Mouse (Mus musculus): Measurements from ENCODE around the gene Nxt2.
"Not testable (repeated sequence)": the region's sequence is repeated elsewhere in the genome, so short reads cannot be mapped to it uniquely, and the experiment has no call there.

Nxt2 gene

DNA sequence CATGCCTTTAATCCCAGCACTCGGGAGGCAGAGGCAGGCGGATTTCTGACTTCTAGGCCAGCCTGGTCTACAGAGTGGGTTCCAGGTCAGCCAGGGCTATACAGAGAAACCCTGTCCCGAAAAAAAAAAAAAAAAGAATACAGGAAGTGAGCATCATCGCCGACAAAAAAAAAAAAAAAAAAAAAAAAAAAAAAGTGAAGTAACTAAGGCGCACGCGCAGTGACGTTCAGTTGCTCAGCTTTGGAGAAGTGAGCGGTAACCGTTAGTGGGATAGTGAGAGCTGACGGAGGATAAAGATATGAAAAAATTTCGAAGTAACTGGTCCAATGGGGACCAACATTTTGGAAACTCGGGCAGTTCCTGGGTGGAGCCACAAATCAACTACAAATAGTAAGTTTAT lies at the start of gene Nxt2:
Gene Nxt2, plus strand, starts transcription at position 229 of the 400 bp plus-strand sequence.
- DNase-seq (ENCODE audit: low spot score): no peak

DNA sequence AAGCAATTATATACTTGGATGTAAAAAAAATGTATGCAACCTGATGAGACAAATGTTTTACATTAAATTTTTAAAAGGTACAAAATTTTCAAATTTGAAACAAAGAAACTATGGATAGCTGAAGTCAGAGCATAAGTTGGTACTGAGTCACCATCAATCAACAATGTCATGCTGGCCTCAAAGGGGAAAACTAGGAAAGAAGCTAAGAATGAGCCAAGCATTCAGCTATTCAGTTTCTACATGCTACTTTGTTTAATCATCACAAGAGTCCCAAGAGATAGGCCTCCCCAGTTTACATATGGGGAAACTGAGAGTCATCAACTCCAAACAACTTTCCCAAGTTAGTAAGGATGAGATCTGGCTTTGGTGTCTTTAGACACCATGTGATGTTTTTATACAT lies 49.6 kb upstream of the Nxt2 start:
- DNase-seq (ENCODE audit: low spot score): no peak

DNA sequence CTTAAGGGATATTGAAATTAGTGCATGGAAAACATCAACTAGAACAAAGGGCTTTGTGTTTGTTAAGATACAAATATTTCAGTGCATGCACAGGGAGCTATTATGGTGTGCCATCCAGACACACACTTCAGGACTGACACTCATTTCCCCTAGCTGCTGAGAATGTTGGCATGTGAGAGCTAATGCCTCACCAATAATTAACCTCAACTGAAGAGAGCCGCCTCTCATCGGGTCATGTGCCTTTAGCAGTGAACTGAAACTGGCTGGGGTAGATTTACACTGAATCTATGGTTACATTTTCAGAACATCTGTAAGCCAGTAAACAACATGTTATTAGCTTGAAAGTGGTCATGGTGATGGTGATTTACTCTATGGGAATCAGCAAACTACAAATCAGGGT lies 44.5 kb upstream of the Nxt2 start:
- DNase-seq (ENCODE audit: low spot score): no peak

DNA sequence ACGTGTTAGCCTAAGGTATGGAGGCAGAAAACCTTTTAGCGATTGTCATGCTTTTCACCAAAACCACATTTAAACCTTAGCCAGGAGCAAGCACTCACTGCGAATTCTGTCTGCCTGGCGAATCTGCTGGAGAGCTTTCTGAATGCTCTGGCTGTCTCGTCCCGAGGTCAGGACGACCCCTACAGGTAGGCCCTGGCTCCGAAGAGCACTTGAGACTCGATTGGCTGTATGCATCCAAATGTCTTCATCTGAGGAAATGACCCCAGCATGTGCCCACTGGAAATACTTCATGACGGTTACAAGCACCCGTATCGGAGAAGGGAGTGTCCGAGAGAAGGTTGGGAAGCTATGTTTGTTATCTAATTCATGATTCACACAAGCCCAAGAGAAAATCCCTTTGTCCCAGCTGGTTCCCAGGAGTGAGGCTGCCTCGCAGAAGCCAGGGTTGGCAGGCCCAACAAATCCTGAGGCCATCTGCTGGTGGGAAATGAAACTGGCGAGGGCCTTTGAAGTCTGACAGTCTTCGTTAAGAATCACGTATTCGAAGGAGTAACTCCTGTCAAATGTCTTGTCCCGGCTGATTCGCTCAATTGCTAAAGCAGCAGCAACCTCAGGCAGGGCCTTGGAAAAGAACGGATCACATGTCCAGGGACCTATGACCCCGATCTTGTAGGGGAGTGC lies 37.4 kb upstream of the Nxt2 start:
- no peak for DNase-seq (ENCODE audit: low spot score)

DNA sequence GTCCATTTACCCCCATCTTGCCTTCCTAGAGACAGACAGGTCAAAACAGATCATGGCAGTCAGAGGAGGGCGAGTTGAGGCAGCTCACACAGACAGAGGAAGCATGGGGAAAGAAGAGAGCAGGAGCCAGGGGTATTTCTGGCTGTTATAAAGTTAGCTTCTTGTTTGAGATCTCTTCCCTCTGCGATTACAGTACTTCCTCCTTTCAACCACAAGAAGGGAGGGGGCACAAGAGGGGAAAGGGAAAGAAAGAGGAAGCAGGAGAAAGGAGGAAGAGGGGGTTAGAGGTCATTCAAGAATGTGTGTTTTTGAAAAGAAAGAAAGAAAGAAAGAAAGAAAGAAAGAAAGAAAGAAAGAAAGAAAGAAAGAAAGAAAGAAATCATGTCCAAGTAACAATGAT lies 36.2 kb upstream of the Nxt2 start:
- no peak for DNase-seq (ENCODE audit: low spot score)

DNA sequence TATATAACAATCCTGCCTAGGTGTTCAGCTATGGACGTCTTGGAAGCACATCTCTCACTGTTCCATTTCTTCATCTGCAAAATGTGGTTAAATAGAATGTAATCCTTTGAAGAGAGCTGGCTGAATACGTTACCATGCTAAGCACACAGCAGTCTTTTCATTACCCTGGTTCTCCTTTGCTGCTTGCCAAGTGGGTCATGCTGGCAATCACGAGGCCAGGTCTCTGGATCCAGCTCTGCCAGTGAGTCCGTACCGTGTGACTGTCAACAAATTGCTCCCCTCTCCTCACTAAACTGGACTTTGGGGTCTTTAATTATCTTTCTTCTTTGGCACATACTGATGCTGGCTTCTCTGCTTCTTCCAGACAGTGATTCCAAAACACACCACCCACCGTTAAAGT lies 32.1 kb upstream of the Nxt2 start:
- no peak for DNase-seq (ENCODE audit: low spot score)

DNA sequence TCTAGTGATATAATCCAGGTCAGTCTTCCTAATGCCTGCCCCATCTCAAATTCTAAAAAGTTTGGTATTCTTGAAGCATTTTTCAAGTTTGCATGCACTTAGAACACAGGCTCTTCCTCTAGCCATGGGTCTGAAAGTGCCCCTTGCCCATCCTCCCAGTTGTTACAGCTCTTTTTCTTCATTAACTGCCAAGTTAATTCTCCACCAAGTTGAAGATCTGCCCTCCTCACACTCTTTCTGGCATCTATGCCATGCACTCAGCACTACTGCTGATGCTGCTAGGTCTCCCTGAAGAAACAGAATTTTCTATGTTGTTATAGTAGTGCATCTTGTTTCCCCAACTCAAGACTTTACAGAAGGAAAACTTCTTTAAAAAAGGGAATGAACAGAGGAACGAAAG lies 31.0 kb upstream of the Nxt2 start:
- DNase-seq (ENCODE audit: low spot score): no peak

DNA sequence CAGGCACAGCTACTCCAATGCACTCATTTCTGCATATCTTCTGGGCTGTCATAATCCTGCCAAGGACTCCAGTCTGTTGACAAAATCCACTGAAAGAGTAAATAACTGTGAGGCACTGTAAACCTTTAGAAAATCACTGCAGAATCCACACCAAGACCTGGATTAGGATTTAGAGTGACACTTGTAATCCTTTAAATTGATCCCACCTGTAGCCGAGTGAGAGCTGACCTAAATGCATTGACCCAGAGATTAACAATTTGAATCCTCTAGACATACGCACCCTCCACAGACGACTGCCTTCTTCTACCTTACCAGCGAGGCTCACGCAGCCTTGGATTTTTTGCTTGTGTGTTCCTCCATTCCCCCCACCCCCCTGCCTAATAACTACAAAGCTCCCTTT lies 29.7 kb upstream of the Nxt2 start, which contains the start of gene Gucy2f:
Gene Gucy2f, minus strand, starts transcription at position 101 of the 400 bp plus-strand sequence.
- DNase-seq (ENCODE audit: low spot score): no peak

DNA sequence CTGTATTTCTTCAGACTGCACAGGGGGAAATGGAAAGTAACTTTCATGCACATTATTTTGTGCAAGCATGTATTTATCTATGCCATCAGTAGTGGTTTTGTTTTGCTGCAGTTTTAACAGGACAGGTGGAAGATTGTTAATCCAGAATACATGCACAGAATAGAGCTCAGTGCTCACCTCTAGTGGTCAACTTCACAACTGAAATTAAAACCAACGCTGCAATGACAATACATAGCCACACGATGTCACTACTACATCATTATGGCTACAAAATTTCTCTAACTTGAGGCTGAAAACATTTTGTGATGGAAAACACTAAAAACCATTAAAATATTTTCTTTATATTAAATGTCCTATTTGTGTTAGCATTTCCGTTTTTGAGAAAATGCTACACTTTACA lies 26.3 kb upstream of the Nxt2 start:
- peak; percentile 31 for DNase-seq (ENCODE audit: low spot score)

DNA sequence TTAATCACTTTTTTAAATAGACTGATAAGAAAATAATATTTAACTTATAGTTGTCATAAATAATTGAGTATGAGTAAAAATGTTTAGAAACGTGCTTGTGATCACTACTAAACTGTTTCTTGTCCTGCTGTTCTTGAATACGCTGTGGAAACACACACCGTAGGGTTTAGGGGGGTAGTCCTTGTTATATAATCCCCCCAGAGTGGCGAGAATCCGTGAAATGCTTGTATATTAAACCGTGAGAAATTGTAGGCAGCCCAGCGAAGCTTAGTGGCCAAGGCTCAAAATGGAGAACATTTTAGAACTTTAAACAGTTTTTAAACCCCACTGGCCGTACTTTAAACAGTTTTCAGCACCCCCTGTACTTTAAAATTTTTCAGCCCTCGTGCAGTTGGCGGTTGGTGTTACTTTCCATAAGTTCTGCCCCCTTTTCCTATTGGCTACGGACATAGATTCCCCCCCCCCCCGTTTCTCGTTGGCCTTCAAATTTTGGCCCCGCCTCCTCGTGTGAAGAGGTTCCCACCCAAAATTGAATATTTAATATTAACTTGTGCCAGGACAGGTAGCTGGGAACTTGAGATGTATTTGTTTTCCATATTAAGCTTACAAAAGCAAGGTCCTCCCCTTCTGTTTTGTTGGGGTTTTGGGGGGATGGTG lies 956 bp downstream of the Nxt2 start:
- DNase-seq (ENCODE audit: low spot score): peak; percentile 42

DNA sequence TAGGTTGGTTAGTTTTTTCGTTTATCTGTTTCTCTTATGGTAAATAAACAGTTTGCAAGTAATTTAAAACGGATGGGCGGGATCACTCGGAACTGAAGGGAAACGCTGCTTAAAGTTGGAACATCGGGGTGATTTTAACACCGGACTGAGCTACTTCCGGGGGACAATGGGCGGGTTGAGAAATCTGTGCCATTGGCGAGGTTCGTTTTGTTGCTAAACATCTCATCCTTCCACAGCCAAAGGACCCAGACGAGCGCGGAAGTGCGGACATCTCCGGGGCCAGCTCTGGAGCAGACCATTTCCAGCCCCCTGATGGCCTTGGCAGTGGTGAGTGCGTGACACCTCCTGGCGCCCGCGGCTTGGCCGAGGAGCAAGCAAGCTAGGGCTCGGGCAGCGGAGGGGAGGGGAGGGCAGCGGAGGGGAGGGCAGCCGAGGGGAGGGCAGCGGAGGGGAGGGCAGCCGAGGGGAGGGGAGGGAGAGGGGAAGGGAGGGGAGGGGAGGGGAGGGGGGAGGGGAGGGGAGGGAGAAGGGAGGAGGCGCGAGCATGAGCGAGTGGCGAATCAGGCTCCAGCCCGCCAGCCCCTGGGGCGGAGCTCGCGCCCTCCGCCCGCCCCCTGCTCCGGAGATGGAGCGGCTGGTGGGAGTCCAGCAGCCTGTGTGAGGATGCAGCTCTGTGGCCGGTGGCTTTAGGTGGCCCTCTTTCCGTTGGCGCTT lies 1.6 kb downstream of the Nxt2 start:
- DNase-seq (ENCODE audit: low spot score): peak; percentile 64

DNA sequence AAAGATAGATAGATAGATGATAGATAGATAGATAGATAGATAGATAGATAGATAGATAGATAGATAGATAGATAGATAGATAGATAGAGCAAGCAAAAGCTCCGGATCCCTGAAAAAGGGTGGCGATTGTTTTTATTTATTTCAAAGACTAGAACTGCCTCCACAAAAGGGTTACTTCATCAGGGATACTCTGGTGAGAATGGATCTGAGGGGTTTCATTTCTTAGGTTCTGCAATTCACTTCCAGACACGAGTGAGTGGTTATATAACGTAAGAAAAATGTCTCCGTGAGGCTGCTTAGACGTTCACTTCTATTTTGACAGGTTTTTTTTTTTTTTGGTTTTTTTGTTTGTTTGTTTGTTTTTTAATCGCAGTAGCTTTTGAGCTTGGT lies 2.2 kb downstream of the Nxt2 start:
- DNase-seq (ENCODE audit: low spot score): no peak

DNA sequence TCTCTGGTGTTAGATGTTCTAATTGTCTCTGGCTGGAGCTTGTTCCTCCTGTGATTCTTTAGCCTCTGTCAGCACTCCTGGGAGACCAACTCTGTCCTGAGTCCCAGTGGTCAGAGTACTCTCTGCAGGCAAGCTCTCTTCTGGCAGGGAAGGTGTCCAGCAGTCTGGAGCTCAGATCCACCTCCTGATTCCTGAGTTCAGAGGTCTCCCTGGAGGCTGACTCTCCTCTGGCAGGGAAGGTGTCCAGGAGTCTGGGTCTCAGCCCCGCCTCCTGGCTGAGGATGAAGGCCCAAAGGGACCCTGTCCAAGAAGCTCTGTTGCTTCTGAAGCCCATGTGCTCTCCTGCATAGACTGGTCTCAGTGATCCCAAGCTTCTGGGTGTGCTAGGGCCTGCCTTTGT lies 9.6 kb downstream of the Nxt2 start:
- not testable (repeated sequence) for DNase-seq (ENCODE audit: low spot score)

DNA sequence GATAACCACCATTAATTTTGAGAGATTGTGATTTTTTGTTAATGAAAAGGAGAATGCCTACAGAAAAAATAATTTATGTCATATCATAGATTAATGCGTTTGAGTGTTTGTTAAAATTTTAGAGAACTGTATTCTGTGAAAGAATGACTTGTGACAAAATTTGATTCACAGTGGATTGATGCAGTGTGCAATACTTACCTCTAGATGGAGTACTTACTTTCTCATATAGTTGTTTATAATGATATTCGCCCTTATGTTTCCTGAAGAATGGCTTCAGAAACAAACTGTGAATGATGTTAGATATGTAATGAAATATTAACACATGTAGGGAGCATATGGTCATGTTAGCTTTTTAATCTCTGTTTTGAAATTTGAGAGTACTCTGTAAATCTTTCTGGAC lies 10.5 kb downstream of the Nxt2 start:
- DNase-seq (ENCODE audit: low spot score): no peak

DNA sequence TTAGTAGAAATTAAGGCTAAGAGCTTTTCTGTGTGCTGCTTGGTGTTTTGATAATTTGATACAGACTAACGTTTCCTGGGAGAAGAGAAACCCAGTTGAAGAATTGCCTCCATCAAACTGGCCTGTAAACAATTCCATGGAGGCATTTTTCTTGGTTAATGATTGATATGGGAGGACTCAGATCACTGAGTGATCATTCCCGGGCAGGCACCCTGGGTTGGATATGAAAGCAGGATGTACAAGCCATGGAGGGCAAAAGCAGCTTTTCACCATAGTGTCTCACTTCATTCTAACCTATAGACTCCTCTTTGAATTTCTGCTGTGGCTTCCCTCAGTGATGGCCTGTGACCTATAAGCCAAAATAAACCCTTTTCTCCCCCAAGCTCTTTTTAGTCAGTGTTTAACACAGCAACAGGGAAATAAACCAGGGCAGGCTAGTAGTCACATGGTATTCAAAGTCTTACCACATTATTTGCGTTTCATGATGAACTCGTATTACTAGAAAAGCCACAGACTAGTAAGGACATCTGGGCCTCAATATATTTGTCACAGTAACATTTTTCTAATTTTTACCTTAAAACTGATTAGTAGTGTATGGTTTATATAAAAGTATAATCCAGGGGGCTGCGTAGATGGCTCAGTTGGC lies 19.2 kb downstream of the Nxt2 start:
- no peak for DNase-seq (ENCODE audit: low spot score)

DNA sequence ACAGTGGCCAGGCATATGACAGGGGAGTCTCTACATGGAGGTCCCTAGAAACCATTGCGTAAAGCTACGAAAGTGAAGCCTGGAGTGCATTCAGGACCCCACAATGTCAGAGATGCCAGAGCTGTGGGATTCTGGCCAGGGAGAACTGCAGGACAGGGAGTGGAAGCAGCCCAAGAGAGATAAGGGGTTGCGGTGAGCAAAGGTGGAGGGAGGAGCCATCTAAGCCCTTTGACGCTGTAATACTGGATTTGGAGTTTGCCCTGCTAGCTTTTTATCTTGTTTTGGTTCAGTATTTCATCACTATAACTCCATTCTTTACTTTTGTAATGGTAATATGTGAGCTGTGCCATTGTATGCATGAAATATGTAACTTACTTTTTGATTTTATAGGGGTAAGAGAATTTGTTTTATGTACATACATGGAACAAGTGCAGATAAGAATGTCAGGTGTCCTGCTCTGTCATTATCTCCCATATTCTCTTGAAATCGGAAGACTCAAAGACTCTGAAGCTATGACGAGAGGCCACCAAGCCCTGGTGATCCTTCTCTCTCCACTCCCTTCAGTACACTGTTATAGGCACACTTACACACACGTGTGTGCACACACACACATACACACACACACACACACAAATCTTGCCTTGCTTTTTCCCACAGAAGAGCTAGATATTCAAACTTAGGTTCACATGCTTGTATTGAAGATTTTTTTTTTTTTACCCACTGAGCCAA lies 23.6 kb downstream of the Nxt2 start:
- DNase-seq (ENCODE audit: low spot score): no peak

DNA sequence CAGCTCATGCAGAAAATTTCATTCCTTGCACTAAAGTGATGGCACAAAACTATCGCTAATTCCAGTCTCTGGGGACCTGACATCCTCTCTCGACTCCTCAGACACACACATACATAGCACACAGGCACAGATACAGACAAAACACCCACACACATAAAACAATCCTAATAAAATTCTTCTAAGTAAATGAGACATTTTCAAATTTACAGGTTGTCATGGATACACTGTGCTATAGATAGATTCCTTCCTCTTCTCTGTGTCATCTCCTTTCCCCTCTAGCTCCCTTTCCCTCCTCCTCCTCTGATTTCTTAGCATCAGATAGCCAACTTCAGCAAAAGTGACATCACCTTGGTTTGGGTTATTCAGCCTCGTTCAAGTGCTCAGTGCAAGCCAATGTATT lies 49.5 kb downstream of the Nxt2 start:
- DNase-seq (ENCODE audit: low spot score): no peak

DNA sequence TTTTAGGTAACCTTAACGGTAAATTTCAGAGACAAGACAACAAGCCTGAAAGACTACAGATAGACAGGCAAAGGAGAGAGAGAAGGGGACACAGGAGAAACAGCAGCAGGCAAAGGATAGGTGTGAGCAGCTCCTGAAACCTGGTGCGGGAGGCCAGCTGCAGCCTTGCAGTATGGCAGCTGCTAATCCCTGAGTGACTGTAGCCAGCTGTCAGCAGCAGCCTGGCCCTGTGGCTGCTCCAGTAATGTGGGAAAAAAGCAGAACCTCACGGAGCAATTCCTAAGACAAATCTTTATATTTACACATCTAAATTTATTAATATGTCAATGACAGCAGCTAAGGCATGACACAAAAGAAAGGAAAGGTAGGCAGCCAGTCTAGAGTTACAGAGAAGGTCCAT lies 50.0 kb downstream of the Nxt2 start:
- DNase-seq (ENCODE audit: low spot score): no peak

DNA sequence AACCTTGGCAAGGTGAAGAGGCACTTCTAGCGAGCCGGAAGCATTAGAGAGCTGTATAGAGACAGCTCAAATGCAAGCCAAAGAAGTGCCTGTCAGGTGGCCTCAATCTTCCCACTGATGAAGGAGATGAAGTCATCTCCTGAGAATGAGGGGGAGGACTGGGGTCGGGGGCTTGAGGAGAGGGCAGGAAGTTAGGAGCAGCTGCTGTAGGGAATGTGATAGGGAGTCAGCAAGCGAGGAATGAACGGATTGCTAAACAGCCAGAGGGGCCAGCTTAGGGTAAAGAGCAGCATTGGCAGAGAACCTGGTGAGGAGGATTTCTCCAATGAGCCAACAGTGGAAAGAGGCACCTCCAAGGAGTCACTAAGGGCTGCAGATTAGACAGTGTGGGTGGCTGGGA lies 59.3 kb downstream of the Nxt2 start:
- DNase-seq (ENCODE audit: low spot score): no peak
